Mouse (Mus musculus) kidney, postnatal 0 days (tissue): Measurements from ENCODE around the gene Rph3a. TPM values are rescaled to one million over a fixed set of nuclear protein-coding genes. Genes with fewer than 3 reads are reported as not detected.

ENCODE experiments used
- ATAC-seq: fragments of 200-750 bp; cut with Nextera tagmentation; replicated peaks from 2 replicates; pipeline ENCODE4 v1.8.0; 2017; ENCODE audit warnings: low read depth, moderate number of reproducible peaks, moderate TSS enrichment, moderate library complexity; ENCODE audit not compliant: low FRiP score
- DNase-seq: peaks from one replicate; pipeline ENCODE4 v3.0.0-alpha.2; 2016; ENCODE audit warnings: low spot score
- H3K27ac ChIP-seq: fragments of 300-500 bp; sonication (generic); 2 replicates; pipeline ENCODE4 v1.5.1; 2014; ENCODE audit warnings: mild to moderate bottlenecking
- H3K27me3 ChIP-seq: fragments of 300-500 bp; sonication (generic); 2 replicates; pipeline ENCODE4 v1.6.1; 2014; ENCODE audit warnings: low read length, mixed read lengths; ENCODE audit not compliant: insufficient read depth
- H3K36me3 ChIP-seq: fragments of 300-500 bp; sonication (generic); 2 replicates; pipeline ENCODE4 v1.6.1; 2014; ENCODE audit warnings: low read length, mixed read lengths; ENCODE audit not compliant: insufficient read depth
- H3K4me1 ChIP-seq: fragments of 300-500 bp; sonication (generic); replicated peaks from 2 replicates; pipeline ENCODE4 v1.6.1; 2014; ENCODE audit warnings: antibody characterized with exemption, low read length, mixed read lengths; ENCODE audit not compliant: insufficient read depth
- H3K4me2 ChIP-seq: fragments of 300-500 bp; sonication (generic); 2 replicates; pipeline ENCODE4 v1.6.1; 2014; ENCODE audit warnings: mild to moderate bottlenecking, low read length, moderate library complexity, mixed read lengths
- H3K4me3 ChIP-seq: fragments of 300-500 bp; sonication (generic); replicated peaks from 2 replicates; pipeline ENCODE4 v1.5.1; 2014; ENCODE audit warnings: low read depth, low read length
- H3K9ac ChIP-seq: fragments of 300-500 bp; sonication (generic); 2 replicates; pipeline ENCODE4 v1.6.1; 2014; ENCODE audit warnings: low read depth, low read length
- H3K9me3 ChIP-seq: fragments of 300-500 bp; sonication (generic); replicated peaks from 2 replicates; pipeline ENCODE4 v1.6.1; 2016; ENCODE audit warnings: low read length, inconsistent platforms, mixed read lengths
- CTCF ChIP-seq: IDR thresholded peaks from 2 replicates; pipeline ENCODE4 v1.5.1; 2016; ENCODE audit warnings: antibody characterized with exemption, low read depth, mild to moderate bottlenecking, moderate library complexity
- WGBS: fragments of 180-500 bp; shearing (Covaris S2); extraction: QIAGEN DNeasy Blood & Tissue Kit; methylation state at CpG from one replicate; pipeline ENCODE4 v1.1.7; 2014; 5-methylcytosine and 5-hydroxymethylcytosine counted together
- polyA plus RNA-seq: library from polyadenylated mRNA; unstranded; fragments of >200 nt; fragmentation: Nextera tagmentation; extraction: Ambion mirVana; gene quantifications from 2 replicates; pipeline ENCODE4 v1.2.1, GENCODE M21; 2015

Gene Rph3a
- polyA plus RNA-seq, result 0.22 and 0.28 TPM in 2 replicates

DNA sequence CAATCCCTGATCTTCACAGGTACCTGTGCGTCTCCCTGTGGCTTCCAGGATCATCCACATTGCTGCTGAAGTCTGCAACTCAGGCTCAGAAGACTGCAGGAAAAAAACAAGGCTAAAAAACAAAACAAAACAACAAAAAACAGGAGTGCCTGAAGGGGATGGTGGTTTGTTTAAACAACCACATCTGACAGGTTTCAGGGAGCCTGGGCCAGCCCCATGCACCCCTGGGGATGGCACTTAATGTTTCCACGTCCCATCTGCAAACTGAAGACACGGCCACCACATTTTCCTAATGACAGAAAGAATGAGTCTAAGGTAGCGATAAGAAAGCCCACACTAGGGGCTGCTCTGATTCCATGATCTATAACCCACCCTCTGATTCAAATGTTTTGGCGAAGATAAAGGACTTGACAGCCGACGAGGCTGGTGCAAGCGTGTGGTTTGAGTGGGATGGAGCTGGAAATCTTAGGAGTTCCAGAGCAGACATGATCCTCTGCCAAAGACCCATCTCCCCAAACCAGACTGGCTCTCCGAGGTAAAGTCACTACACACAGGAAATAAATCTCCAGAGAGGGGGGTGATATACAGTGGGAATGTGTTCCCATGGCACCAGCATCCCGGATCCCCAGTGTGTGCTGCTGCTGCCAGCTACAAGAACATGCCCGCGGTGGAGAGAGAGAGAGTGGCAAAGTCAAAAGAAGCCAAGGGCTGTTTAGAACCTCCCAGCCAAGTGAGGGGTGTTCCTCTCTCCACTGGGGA, at the start of gene Rph3a:
TSS of gene Rph3a (minus strand) at position 282 of the 759 bp plus-strand sequence.
- Histone ChIP-seq H3K4me2 (no peak within 1 kb of the TSS), H3K27ac (no peak within 1 kb of the TSS), H3K27me3 (no peaks in the 10 kb centered on the region), H3K9ac (no peak within 1 kb of the TSS), H3K4me3 (no peak within 1 kb of the TSS), H3K36me3 (no peaks in the 10 kb centered on the region), H3K4me1 (no peaks in the 10 kb centered on the region), H3K9me3 (no peaks in the 10 kb centered on the region)
- ATAC-seq, result no peak
- DNase-seq, result no peak
- 71% methylated on average over 12 of the region's 12 CpGs for WGBS
- TF ChIP-seq CTCF, result no peak

- WGBS, result 91% methylated on average over 11 of the region's 11 CpGs
- Histone ChIP-seq H3K9me3 (no peaks in the 10 kb centered on the region), H3K4me2 (no peak overlapping the region), H3K27ac (no peak overlapping the region), H3K27me3 (no peaks in the 10 kb centered on the region), H3K4me1 (no peaks in the 10 kb centered on the region), H3K4me3 (no peak overlapping the region), H3K36me3 (no peaks in the 10 kb centered on the region), H3K9ac (no peak overlapping the region)
- ATAC-seq (no peak), DNase-seq (no peak)
- TF ChIP-seq CTCF, result no peak
These were observed 48.4 kb upstream of the Rph3a start for GRCm38 (mm10) chr5:121058261-121058660.

- Histone ChIP-seq H3K4me2 (no peak overlapping the region), H3K4me3 (no peak overlapping the region), H3K36me3 (no peaks in the 10 kb centered on the region), H3K27ac (no peak overlapping the region), H3K4me1 (no peaks in the 10 kb centered on the region), H3K9me3 (no peaks in the 10 kb centered on the region), H3K27me3 (no peaks in the 10 kb centered on the region), H3K9ac (no peak overlapping the region)
- no peak for TF ChIP-seq CTCF
- no peak for ATAC-seq
- WGBS, result 79% methylated on average over 9 of the region's 9 CpGs
- no peak for DNase-seq
These were observed 44.0 kb upstream of the Rph3a start for GRCm38 (mm10) chr5:121053886-121054285.

GRCm38 (mm10) chr5:121041791-121042190, 31.9 kb upstream of the Rph3a start:
- WGBS, result 64% methylated on average over 9 of the region's 9 CpGs
- no peak overlapping the region for H3K4me3 ChIP-seq
- no peak overlapping the region for H3K27ac ChIP-seq
- no peak for TF ChIP-seq CTCF
- no peaks in the 10 kb centered on the region for H3K9me3 ChIP-seq
- DNase-seq (no peak), ATAC-seq (no peak)
- H3K4me2 ChIP-seq, result no peak overlapping the region
- H3K27me3 ChIP-seq, result no peaks in the 10 kb centered on the region
- H3K4me1 ChIP-seq, result no peaks in the 10 kb centered on the region
- H3K36me3 ChIP-seq, result no peaks in the 10 kb centered on the region
- no peak overlapping the region for H3K9ac ChIP-seq

GRCm38 (mm10) chr5:121039465-121039864, 29.6 kb upstream of the Rph3a start:
- Histone ChIP-seq H3K9ac (no peak overlapping the region), H3K4me3 (no peak overlapping the region), H3K4me2 (no peak overlapping the region), H3K9me3 (no peaks in the 10 kb centered on the region), H3K36me3 (no peaks in the 10 kb centered on the region), H3K27ac (no peak overlapping the region), H3K4me1 (no peaks in the 10 kb centered on the region), H3K27me3 (no peaks in the 10 kb centered on the region)
- 62% methylated on average over 9 of the region's 9 CpGs for WGBS
- ATAC-seq (no peak), DNase-seq (no peak)
- TF ChIP-seq CTCF, result no peak

- Histone ChIP-seq H3K4me1 (no peaks in the 10 kb centered on the region), H3K9me3 (no peaks in the 10 kb centered on the region), H3K36me3 (no peaks in the 10 kb centered on the region), H3K27me3 (no peaks in the 10 kb centered on the region), H3K27ac (no peak overlapping the region), H3K4me3 (no peak overlapping the region), H3K4me2 (no peak overlapping the region), H3K9ac (no peak overlapping the region)
- 66% methylated on average over 9 of the region's 9 CpGs for WGBS
- ATAC-seq (no peak), DNase-seq (no peak)
- TF ChIP-seq CTCF, result no peak
These were observed 20.3 kb upstream of the Rph3a start for GRCm38 (mm10) chr5:121030161-121030560.
